Mouse (Mus musculus) limb, embryonic 14.5 days (tissue): ENCODE measurements around the gene Gm1123. TPM values are rescaled to one million over a fixed set of nuclear protein-coding genes. Genes with fewer than 3 reads are reported as not detected.
A peak's percentile ranks its signal among the peaks of the same experiment; 100 is the strongest.

Experiments used
- ATAC-seq: fragments of 200-750 bp; cut with Nextera tagmentation; 2 replicates; pipeline ENCODE4 v1.8.0; 2017; ENCODE audit warnings: low read depth, moderate number of reproducible peaks, moderate TSS enrichment; ENCODE audit not compliant: low FRiP score
- DNase-seq: peaks from one replicate; pipeline ENCODE4 v3.0.0-alpha.2; 2015; ENCODE audit warnings: low spot score
- H3K27ac ChIP-seq: fragments of 300-500 bp; sonication (generic); replicated peaks from 2 replicates; pipeline ENCODE4 v1.5.1; 2014; ENCODE audit warnings: low read depth, mild to moderate bottlenecking, low read length, moderate library complexity, mixed read lengths
- H3K27me3 ChIP-seq: fragments of 300-500 bp; sonication (generic); 2 replicates; pipeline ENCODE4 v1.6.1; 2014; ENCODE audit warnings: low read length, mixed read lengths; ENCODE audit not compliant: control insufficient read depth, insufficient read depth
- H3K36me3 ChIP-seq: fragments of 300-500 bp; sonication (generic); 2 replicates; pipeline ENCODE4 v1.6.1; 2014; ENCODE audit warnings: mild to moderate bottlenecking, low read length, moderate library complexity, mixed read lengths; ENCODE audit not compliant: control insufficient read depth, insufficient read depth
- H3K4me1 ChIP-seq: fragments of 300-500 bp; sonication (generic); 2 replicates; pipeline ENCODE4 v1.6.1; 2014; ENCODE audit warnings: antibody characterized with exemption, low read length, mixed read lengths; ENCODE audit not compliant: control insufficient read depth, insufficient read depth
- H3K4me2 ChIP-seq: fragments of 300-500 bp; sonication (generic); replicated peaks from 2 replicates; pipeline ENCODE4 v1.6.1; 2014; ENCODE audit warnings: low read depth, mild to moderate bottlenecking, low read length, moderate library complexity; ENCODE audit not compliant: severe bottlenecking
- H3K4me3 ChIP-seq: fragments of 300-500 bp; sonication (generic); replicated peaks from 2 replicates; pipeline ENCODE4 v1.5.1; 2014; ENCODE audit warnings: low read length
- H3K9ac ChIP-seq: fragments of 300-500 bp; sonication (generic); 2 replicates; pipeline ENCODE4 v1.6.1; 2014; ENCODE audit warnings: mild to moderate bottlenecking, low read depth, low read length, moderate library complexity; ENCODE audit not compliant: severe bottlenecking
- H3K9me3 ChIP-seq: fragments of 300-500 bp; sonication (generic); 2 replicates; pipeline ENCODE4 v1.6.1; 2016; ENCODE audit warnings: low read length; ENCODE audit not compliant: control insufficient read depth
- POLR2A ChIP-seq: fragments of 200-500 bp; IDR thresholded peaks from 2 replicates; pipeline ENCODE4 v1.8.0; 2012; ENCODE audit warnings: inconsistent platforms, mild to moderate bottlenecking, moderate library complexity, borderline replicate concordance; ENCODE audit not compliant: insufficient read depth, insufficient read length; ENCODE audit errors: extremely low read depth
- WGBS: fragments of 180-500 bp; shearing (Covaris S2); extraction: QIAGEN DNeasy Blood & Tissue Kit; methylation state at CpG from one replicate; pipeline ENCODE4 v1.1.7; 2014; 5-methylcytosine and 5-hydroxymethylcytosine counted together
- polyA plus RNA-seq, 2 experiments: library from polyadenylated mRNA; depleted of rRNA in 1 of 2; stranded (reverse) in 1 of 2; unstranded in 1 of 2; fragments of >200 nt; fragmentation: Nextera tagmentation in 1 of 2; extraction: Ambion mirVana in 1 of 2; gene quantifications; 2 replicates each; pipeline versions ENCODE4 v1.2.1 to v1.2.3; 2012 to 2014

The Gm1123 gene
- polyA plus RNA-seq, 2 experiments: 0.08 TPM; not detected in 1

- no peaks in the 10 kb centered on the region for H3K9me3 ChIP-seq
- 86% methylated on average over 5 of the region's 5 CpGs for WGBS
- no peak overlapping the region for H3K9ac ChIP-seq
- no peak overlapping the region for H3K27ac ChIP-seq
- no peak for ATAC-seq
- TF ChIP-seq POLR2A: no peak
- no peak overlapping the region for H3K4me2 ChIP-seq
- H3K4me3 ChIP-seq: no peak overlapping the region
- H3K36me3 ChIP-seq: peaks cover 9% of the 10 kb centered on the region
- H3K27me3 ChIP-seq: no peaks in the 10 kb centered on the region
- DNase-seq: no peak
- H3K4me1 ChIP-seq: no peaks in the 10 kb centered on the region
Observed at GRCm38 (mm10) chr9:99065311-99065710, 29.8 kb upstream of the Gm1123 start.

- H3K9ac ChIP-seq: no peak overlapping the region
- H3K4me3 ChIP-seq: no peak overlapping the region
- DNase-seq (peak; percentile 88), ATAC-seq (peak; percentile 71)
- no peaks in the 10 kb centered on the region for H3K27me3 ChIP-seq
- 43% methylated on average over 2 of the region's 2 CpGs for WGBS
- no peaks in the 10 kb centered on the region for H3K9me3 ChIP-seq
- TF ChIP-seq POLR2A: no peak
- no peaks in the 10 kb centered on the region for H3K4me1 ChIP-seq
- H3K4me2 ChIP-seq: no peak overlapping the region
- H3K36me3 ChIP-seq: peaks cover 9% of the 10 kb centered on the region; the same call in 1 of the 2 replicates
- no peak overlapping the region for H3K27ac ChIP-seq
Observed at GRCm38 (mm10) chr9:99064216-99064615, 28.7 kb upstream of the Gm1123 start.

- H3K4me1 ChIP-seq: no peaks in the 10 kb centered on the region
- TF ChIP-seq POLR2A: no peak
- ATAC-seq (peak; percentile 50; the same call in 1 of the 2 replicates), DNase-seq (peak; percentile 48)
- no peaks in the 10 kb centered on the region for H3K27me3 ChIP-seq
- H3K9me3 ChIP-seq: no peaks in the 10 kb centered on the region
- H3K27ac ChIP-seq: no peak overlapping the region
- WGBS: 45% methylated on average over 7 of the region's 7 CpGs
- H3K4me3 ChIP-seq: no peak overlapping the region
- H3K9ac ChIP-seq: no peak overlapping the region
- no peak overlapping the region for H3K4me2 ChIP-seq
- peaks cover 9% of the 10 kb centered on the region; the same call in 1 of the 2 replicates for H3K36me3 ChIP-seq
Observed at GRCm38 (mm10) chr9:99062544-99062943, 27.0 kb upstream of the Gm1123 start.

- 66% methylated on average over 3 of the region's 3 CpGs for WGBS
- 0 out of 2 replicates have a peak, but pooled peaks cover 5% of the 10 kb centered on the region for H3K36me3 ChIP-seq
- no peak for ATAC-seq
- DNase-seq: no peak
- no peaks in the 10 kb centered on the region for H3K27me3 ChIP-seq
- no peaks in the 10 kb centered on the region for H3K4me1 ChIP-seq
- no peak overlapping the region for H3K27ac ChIP-seq
- no peak overlapping the region for H3K9ac ChIP-seq
- no peaks in the 10 kb centered on the region for H3K9me3 ChIP-seq
- no peak for TF ChIP-seq POLR2A
- no peak overlapping the region for H3K4me2 ChIP-seq
- H3K4me3 ChIP-seq: no peak overlapping the region
Observed at GRCm38 (mm10) chr9:99057751-99058150, 22.2 kb upstream of the Gm1123 start.

DNA sequence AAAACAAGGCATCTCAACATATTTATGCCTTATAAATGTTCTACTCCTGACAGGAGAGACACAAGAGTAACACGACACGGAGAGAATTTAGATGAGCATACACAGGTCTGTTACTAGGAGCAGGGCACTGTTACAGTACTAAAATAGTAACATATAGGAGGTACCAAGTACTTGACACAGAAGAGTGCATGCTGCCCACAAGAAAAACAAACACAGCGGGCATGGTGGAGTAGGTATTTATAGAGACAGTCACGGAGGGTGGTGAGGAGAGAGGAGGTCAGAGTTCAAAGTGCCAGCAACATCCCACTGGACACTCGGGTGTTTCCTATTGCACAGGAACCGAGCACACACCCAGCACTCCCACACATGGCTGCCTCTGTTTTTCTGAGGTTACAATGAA, 14.2 kb upstream of the Gm1123 start:
- Histone ChIP-seq H3K4me3 (no peak overlapping the region), H3K4me2 (no peak overlapping the region), H3K27me3 (no peaks in the 10 kb centered on the region), H3K36me3 (0 out of 2 replicates have a peak, but pooled peaks cover 7% of the 10 kb centered on the region), H3K4me1 (no peaks in the 10 kb centered on the region), H3K27ac (no peak overlapping the region), H3K9me3 (no peaks in the 10 kb centered on the region), H3K9ac (no peak overlapping the region)
- 77% methylated on average over 6 of the region's 6 CpGs for WGBS
- TF ChIP-seq POLR2A: no peak
- ATAC-seq (no peak), DNase-seq (no peak)

DNA sequence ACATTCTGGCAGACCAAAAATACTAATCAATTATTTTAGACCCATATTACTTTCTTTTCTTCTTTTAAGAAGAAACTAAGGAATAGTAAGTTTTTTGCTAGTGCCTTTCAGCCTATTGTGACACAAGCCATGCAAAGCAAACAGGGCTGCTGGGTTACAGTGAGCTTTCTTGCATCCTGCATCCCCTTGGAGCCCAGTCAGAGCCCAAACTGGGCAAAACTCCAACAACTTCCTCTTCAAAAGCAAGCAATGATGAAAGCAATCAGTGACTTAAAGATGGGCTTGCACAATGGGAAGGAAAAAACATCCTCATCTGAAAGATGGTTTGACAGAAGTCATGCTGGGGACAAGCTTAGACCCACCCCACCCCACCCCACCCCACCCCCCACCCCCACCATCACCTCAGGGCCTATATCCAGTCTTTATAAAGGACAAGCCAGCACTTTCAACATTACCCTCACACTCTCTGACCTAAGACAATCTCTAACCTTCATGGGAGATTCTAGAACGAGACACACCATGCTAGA, 13.3 kb upstream of the Gm1123 start:
- H3K4me1 ChIP-seq: no peaks in the 10 kb centered on the region
- no peak overlapping the region for H3K4me3 ChIP-seq
- 0 out of 2 replicates have a peak, but pooled peaks cover 7% of the 10 kb centered on the region for H3K36me3 ChIP-seq
- ATAC-seq (no peak), DNase-seq (peak; percentile 13)
- H3K27ac ChIP-seq: no peak overlapping the region
- no peaks in the 10 kb centered on the region for H3K27me3 ChIP-seq
- H3K9me3 ChIP-seq: no peaks in the 10 kb centered on the region
- TF ChIP-seq POLR2A: no peak
- WGBS: 50% methylated on average over 1 of the region's 1 CpGs
- no peak overlapping the region for H3K9ac ChIP-seq
- no peak overlapping the region for H3K4me2 ChIP-seq
